Mouse (Mus musculus) E14TG2a.4 (cell line): ENCODE data around the gene Hoxc4.

ENCODE experiments used
- CTCF ChIP-seq: conservative IDR thresholded peaks from 2 replicates; pipeline ENCODE4 v1.5.1; 2014; ENCODE audit warnings: low read length
- NANOG ChIP-seq: IDR thresholded peaks from 2 replicates; pipeline ENCODE4 v1.6.1; 2014; ENCODE audit warnings: borderline replicate concordance, low read length, mixed read lengths
- POU5F1 ChIP-seq: IDR thresholded peaks from 2 replicates; pipeline ENCODE4 v1.6.1; 2014; ENCODE audit warnings: low read length, borderline replicate concordance

DNA sequence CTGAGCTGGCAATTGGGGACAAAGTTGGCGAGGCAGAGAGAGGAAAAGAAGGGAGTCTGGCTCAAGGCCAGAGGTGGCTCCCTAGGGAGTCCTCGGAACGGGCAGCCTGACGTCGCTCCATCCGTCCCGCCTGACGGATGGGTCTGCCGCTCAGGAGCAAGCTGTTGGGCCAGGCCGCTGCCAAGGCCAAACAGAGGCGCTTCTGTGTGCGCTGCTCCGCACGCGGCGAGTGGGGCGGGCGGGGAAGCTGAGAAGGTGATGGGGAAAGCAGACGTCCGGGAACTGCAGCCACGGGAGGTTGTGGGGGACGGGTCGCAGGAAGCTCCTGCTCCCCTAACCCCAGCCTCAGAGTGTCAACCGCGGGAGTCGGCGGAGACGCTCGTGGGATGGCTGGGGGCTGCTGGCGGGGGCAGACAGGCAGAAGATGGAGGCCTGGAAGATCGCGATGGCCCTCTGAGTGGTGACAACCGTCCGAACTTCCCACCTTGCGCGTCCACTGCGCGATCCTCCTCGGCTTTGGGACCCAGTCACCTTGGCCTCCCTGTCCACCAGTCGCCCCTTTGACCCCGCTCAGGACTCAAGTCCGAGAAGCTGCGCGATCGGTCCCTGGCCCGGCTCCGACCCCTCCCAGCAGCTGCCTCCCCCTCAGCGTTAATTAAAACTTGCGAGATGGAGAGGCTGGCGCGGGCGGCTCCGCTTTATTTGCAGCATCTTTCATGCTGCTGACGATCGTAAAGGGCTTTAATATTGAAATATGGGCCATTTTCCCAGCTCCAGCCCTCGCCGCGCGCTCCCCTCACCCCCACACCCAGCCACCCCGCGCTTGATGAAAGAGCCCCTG, 67.3 kb downstream of the Hoxc4 start:
- TF ChIP-seq CTCF = no peak
- TF ChIP-seq POU5F1 = no peak
- TF ChIP-seq NANOG = no peak
